ENCODE assay signal across 23 mouse cellular contexts in the genomic region with DNA sequence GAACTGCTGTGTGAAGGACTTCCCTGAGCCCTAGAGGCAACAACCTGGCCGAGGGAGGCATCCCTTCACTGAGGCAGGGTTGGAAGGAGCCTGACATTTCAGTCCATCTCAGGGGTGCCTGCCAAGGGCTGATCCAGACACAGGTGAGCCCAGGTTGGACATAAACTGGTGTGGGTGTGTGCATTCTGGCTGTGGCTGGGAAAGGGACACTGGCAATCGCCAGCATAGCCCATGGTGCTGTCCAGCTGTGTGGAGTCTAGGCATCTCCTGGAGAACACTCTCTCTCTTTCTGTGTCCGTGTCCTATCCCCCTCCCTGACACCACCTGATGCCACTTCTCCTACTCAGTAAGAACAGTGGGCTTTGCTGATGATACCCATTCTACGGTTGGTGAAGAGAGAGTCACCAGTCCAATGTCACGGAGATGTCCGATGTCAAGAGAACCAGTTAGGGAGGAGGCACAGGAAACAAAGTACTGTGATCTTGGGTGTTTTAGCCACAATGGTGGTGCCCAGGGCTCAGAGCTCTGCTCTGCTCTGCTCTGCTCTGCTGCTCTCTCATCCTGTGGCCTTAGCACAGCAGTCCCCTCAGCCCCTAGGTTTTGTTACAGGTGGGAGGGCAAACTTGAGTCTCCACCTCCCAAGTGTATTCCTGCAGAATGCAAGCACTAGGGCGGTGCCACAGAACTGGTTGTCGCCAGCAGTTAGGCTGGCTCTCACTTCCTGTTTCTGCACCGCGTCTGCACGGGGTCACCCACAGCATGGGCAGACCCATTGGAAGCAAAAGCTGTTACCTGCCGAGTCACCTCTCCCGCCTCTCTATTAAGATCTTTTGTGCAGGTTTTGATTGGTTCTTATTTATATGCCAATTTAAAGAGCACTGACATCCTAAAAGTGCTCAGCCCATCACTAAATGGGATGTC. TPM values are rescaled to one million over a fixed set of nuclear protein-coding genes. Genes with fewer than 3 reads are reported as not detected.
DNase-seq lines count a peak whose midpoint lies in the region; ATAC-seq and TF ChIP-seq lines count a peak whose summit lies in the region.
"Not testable (repeated sequence)": the region's sequence is repeated elsewhere in the genome, so short reads cannot be mapped to it uniquely, and the experiment has no call there.
"Had no signal": no experiment of that assay in that cellular context is flagged by ENCODE, and none has a peak within 500 bp of the region (broad histone marks: within the 10 kb centered on the region; RNA-seq: fewer than 3 reads in every experiment).

No protein-coding gene starts in this region.

- not testable (repeated sequence) for H3K4me2 ChIP-seq in hindbrain, embryonic 11.5 days (replicated peaks; ENCODE audit: low read depth, low read length); intestine, embryonic 14.5 days (ENCODE audit: low read length); limb, embryonic 15.5 days; stomach, postnatal 0 days (replicated peaks; ENCODE audit: low read depth)

- H3K36me3 ChIP-seq in hindbrain, embryonic 11.5 days (ENCODE audit: control insufficient read depth, insufficient read depth, low read length); intestine, embryonic 14.5 days (ENCODE audit: control insufficient read depth, insufficient read depth, low read length); limb, embryonic 15.5 days; stomach, postnatal 0 days (ENCODE audit: control insufficient read depth, insufficient read depth, low read length): not testable (repeated sequence)

- not testable (repeated sequence) for H3K4me3 ChIP-seq in hindbrain, embryonic 11.5 days (ENCODE audit: low read depth, low read length); intestine, embryonic 14.5 days (ENCODE audit: low read depth, low read length); limb, embryonic 15.5 days; stomach, postnatal 0 days (ENCODE audit: low read depth, low read length)

- H3K9ac ChIP-seq in hindbrain, embryonic 11.5 days (ENCODE audit: low read depth, low read length); intestine, embryonic 14.5 days (ENCODE audit: low read length); limb, embryonic 15.5 days; stomach, postnatal 0 days (ENCODE audit: low read length): not testable (repeated sequence)

- not testable (repeated sequence) for DNase-seq in hindbrain, embryonic 11.5 days (ENCODE audit: low spot score); intestine, embryonic 14.5 days (ENCODE audit: low spot score); stomach, postnatal 0 days (ENCODE audit: low spot score)

- WGBS in hindbrain, embryonic 11.5 days, result 85% methylated on average over 7 of the region's 13 CpGs
- 90% methylated on average over 7 of the region's 13 CpGs for WGBS in intestine, embryonic 14.5 days
- 86% methylated on average over 7 of the region's 13 CpGs for WGBS in limb, embryonic 15.5 days
- WGBS in stomach, postnatal 0 days, result 89% methylated on average over 7 of the region's 13 CpGs

- not testable (repeated sequence) for H3K4me1 ChIP-seq in hindbrain, embryonic 11.5 days (replicated peaks; ENCODE audit: control insufficient read depth, insufficient read depth, low read length); intestine, embryonic 14.5 days (replicated peaks; ENCODE audit: control insufficient read depth, insufficient read depth, low read length); limb, embryonic 15.5 days; stomach, postnatal 0 days (replicated peaks; ENCODE audit: control insufficient read depth, insufficient read depth)

- peak; percentile 57 for ATAC-seq in cerebellum, adult (ENCODE audit: insufficient number of reproducible peaks, low FRiP score, low TSS enrichment)
- ATAC-seq in granulocyte monocyte progenitor cell, adult 5-6 weeks (replicated peaks; ENCODE audit: poor library complexity, severe bottlenecking), result peak; percentile 85
- peak; percentile 28; the same call in 1 of the 2 replicates for ATAC-seq in hindbrain, embryonic 11.5 days (ENCODE audit: low FRiP score)
- peak; percentile 40; the same call in 1 of the 2 replicates for ATAC-seq in intestine, embryonic 14.5 days (replicated peaks; ENCODE audit: low FRiP score, low TSS enrichment, low read depth)
- ATAC-seq in limb, embryonic 15.5 days (ENCODE audit: insufficient number of reproducible peaks, low FRiP score, low TSS enrichment, low read depth), result peak; percentile 61
- ATAC-seq in megakaryocyte progenitor cell, adult 5-6 weeks (replicated peaks; ENCODE audit: poor library complexity), result peak; percentile 73
- peak; percentile 46 for ATAC-seq in monocyte, adult 5-6 weeks (replicated peaks; ENCODE audit: insufficient number of reproducible peaks, low FRiP score, low TSS enrichment, poor library complexity, severe bottlenecking)
- ATAC-seq in stomach, postnatal 0 days (ENCODE audit: low FRiP score, low TSS enrichment), result peak; percentile 34

- TF ChIP-seq EP300 in stomach, postnatal 0 days (optimal IDR thresholded peaks at IDR 0.05), result not testable (repeated sequence)

- TF ChIP-seq CTCF in stomach, postnatal 0 days (IDR thresholded peaks at IDR 0.05; ENCODE audit: low read depth), result not testable (repeated sequence)

- peaks cover 20% of the 10 kb centered on the region for H3K9me3 ChIP-seq in hindbrain, embryonic 11.5 days (ENCODE audit: control insufficient read depth, low read length)
- not testable (repeated sequence) for H3K9me3 ChIP-seq in intestine, embryonic 14.5 days (ENCODE audit: control insufficient read depth, low read length); stomach, postnatal 0 days (ENCODE audit: control insufficient read depth, low read length)
- H3K9me3 ChIP-seq in limb, embryonic 15.5 days, result peaks cover 15% of the 10 kb centered on the region

- H3K27ac ChIP-seq in hindbrain, embryonic 11.5 days (ENCODE audit: low read depth, low read length); intestine, embryonic 14.5 days (ENCODE audit: low read depth); limb, embryonic 15.5 days; stomach, postnatal 0 days (replicated peaks): not testable (repeated sequence)

- H3K27me3 ChIP-seq in hindbrain, embryonic 11.5 days (ENCODE audit: control insufficient read depth, insufficient read depth, low read length); intestine, embryonic 14.5 days (replicated peaks; ENCODE audit: control insufficient read depth, insufficient read depth, low read length); limb, embryonic 15.5 days; stomach, postnatal 0 days (ENCODE audit: control insufficient read depth, insufficient read depth, low read length): not testable (repeated sequence)

RNA-seq across cellular contexts. Expression of a gene that starts 11.0 kb away (rescaled TPM):
- not detected in 2 replicates for total RNA-seq in granulocyte monocyte progenitor cell, adult 5-6 weeks (2014; fragmentation: Nextera tagmentation)
- not detected in 2 replicates for total RNA-seq in granulocyte monocyte progenitor cell, adult 5-6 weeks (2017)
- polyA plus RNA-seq in hindbrain, embryonic 11.5 days (2014; fragmentation: Nextera tagmentation; extraction: Ambion mirVana), result not detected in 2 replicates
- not detected in 2 replicates for polyA plus RNA-seq in intestine, embryonic 14.5 days (2014; fragmentation: Nextera tagmentation; extraction: Ambion mirVana)
- polyA plus RNA-seq in limb, embryonic 15.5 days (2015; fragmentation: Nextera tagmentation; extraction: Ambion mirVana), result not detected in 2 replicates
- total RNA-seq in megakaryocyte progenitor cell, adult 5-6 weeks (2015), result not detected in 2 replicates
- not detected in 2 replicates for total RNA-seq in megakaryocyte progenitor cell, adult 5-6 weeks (2017)
- not detected in 3 replicates for total RNA-seq in monocyte, adult 5-6 weeks (2017)
- polyA plus RNA-seq in stomach, postnatal 0 days (2015; fragmentation: Nextera tagmentation; extraction: Ambion mirVana), result 0.07 TPM in 1 of 2 replicates, not detected in the other
- total RNA-seq: adrenal gland, postnatal 14 days; ES-E14; gastrocnemius, adult 2 months; layer of hippocampus, adult 8-10 months; left cerebral cortex, postnatal 25 days; liver, adult 2 months had no signal
- polyA plus RNA-seq: brain, embryonic 14.5 days; forebrain, embryonic 12.5 days; gonadal fat pad, adult 2 months; heart, embryonic 16.5 days; hindbrain, embryonic 10.5 days; liver, adult 2 months; lung, embryonic 14.5 days; macrophage; neural tube, embryonic 12.5 days; small intestine, adult 2 months had no signal

RNA-seq across cellular contexts. Expression of a gene that starts 20.1 kb away (rescaled TPM):
- not detected in 2 replicates for total RNA-seq in granulocyte monocyte progenitor cell, adult 5-6 weeks (2014; fragmentation: Nextera tagmentation)
- not detected in 2 replicates for total RNA-seq in granulocyte monocyte progenitor cell, adult 5-6 weeks (2017)
- not detected in 2 replicates for polyA plus RNA-seq in hindbrain, embryonic 11.5 days (2014; fragmentation: Nextera tagmentation; extraction: Ambion mirVana)
- not detected in 2 replicates for polyA plus RNA-seq in intestine, embryonic 14.5 days (2014; fragmentation: Nextera tagmentation; extraction: Ambion mirVana)
- not detected in 2 replicates for polyA plus RNA-seq in limb, embryonic 15.5 days (2015; fragmentation: Nextera tagmentation; extraction: Ambion mirVana)
- total RNA-seq in megakaryocyte progenitor cell, adult 5-6 weeks (2015), result not detected in 2 replicates
- not detected in 2 replicates for total RNA-seq in megakaryocyte progenitor cell, adult 5-6 weeks (2017)
- not detected in 3 replicates for total RNA-seq in monocyte, adult 5-6 weeks (2017)
- 0.08 TPM in 1 of 2 replicates, not detected in the other for polyA plus RNA-seq in stomach, postnatal 0 days (2015; fragmentation: Nextera tagmentation; extraction: Ambion mirVana)
- total RNA-seq: adrenal gland, postnatal 14 days; ES-E14; gastrocnemius, adult 2 months; layer of hippocampus, adult 8-10 months; left cerebral cortex, postnatal 25 days; liver, adult 2 months had no signal
- polyA plus RNA-seq: brain, embryonic 14.5 days; forebrain, embryonic 12.5 days; gonadal fat pad, adult 2 months; heart, embryonic 16.5 days; hindbrain, embryonic 10.5 days; liver, adult 2 months; lung, embryonic 14.5 days; macrophage; neural tube, embryonic 12.5 days; small intestine, adult 2 months had no signal

Comparison
In these comparisons a context has a peak if more than half of its experiments do, and no peak if none do; other contexts are left out.
1. ATAC-seq: peak in every context shown above with its lines; median percentile 85 in granulocyte monocyte progenitor cell, adult 5-6 weeks; 73 in megakaryocyte progenitor cell, adult 5-6 weeks; 61 in limb, embryonic 15.5 days; 57 in cerebellum, adult; 46 in monocyte, adult 5-6 weeks; 40 in intestine, embryonic 14.5 days; 34 in stomach, postnatal 0 days; 28 in hindbrain, embryonic 11.5 days.